Mouse (Mus musculus) MEL (cell line): ENCODE measurements at regions not wholly inside any gene's neighbourhood (a gene's known extent, or its start where the extent isn't known, plus 50 kb on each side); places are given as distances from the start of the nearest gene placed in this dataset.
A peak's percentile ranks its signal among the peaks of the same experiment; 100 is the strongest.

Experiments used
- DNase-seq: peaks from one replicate; pipeline ENCODE4 v3.0.0; 2011; ENCODE audit warnings: low read depth, low spot score
- H3K27ac ChIP-seq: 2 replicates; pipeline ENCODE4 v1.5.1; 2012; ENCODE audit warnings: low read depth, mild to moderate bottlenecking, control low read depth, low read length, moderate library complexity; ENCODE audit not compliant: control insufficient read depth
- H3K27me3 ChIP-seq, 2 experiments: fragments of 150-350 bp in 1 of 2; sonication (generic) in 1 of 2; 2 replicates each; pipeline ENCODE4 v1.6.1; 2012; ENCODE audit warnings: low read length in 2 of 2, mild to moderate bottlenecking in 2 of 2, improper control_type of control experiment in 1 of 2, moderate library complexity in 1 of 2; ENCODE audit not compliant: insufficient read depth in 2 of 2, control insufficient read depth in 1 of 2
- H3K36me3 ChIP-seq, 2 experiments: 2 replicates each; pipeline ENCODE4 v1.6.1; 2012 to 2014; ENCODE audit warnings: low read length in 2 of 2, improper control_type of control experiment in 1 of 2, inconsistent platforms in 1 of 2, mild to moderate bottlenecking in 1 of 2; ENCODE audit not compliant: insufficient read depth in 2 of 2, control insufficient read depth in 1 of 2
- H3K4me1 ChIP-seq, 2 experiments: fragments of 150-350 bp in 1 of 2; sonication (generic) in 1 of 2; 2 replicates each; pipeline ENCODE4 v1.6.1; 2012; ENCODE audit warnings: low read length in 2 of 2, improper control_type of control experiment in 1 of 2, mild to moderate bottlenecking in 1 of 2; ENCODE audit not compliant: insufficient read depth in 2 of 2, control insufficient read depth in 1 of 2
- H3K4me3 ChIP-seq, 2 experiments: fragments of 150-350 bp in 1 of 2; sonication (generic) in 1 of 2; 2 replicates each; pipeline ENCODE4 v1.5.1; 2012; ENCODE audit warnings: low read depth in 2 of 2, low read length in 2 of 2, mild to moderate bottlenecking in 2 of 2, moderate library complexity in 2 of 2, control low read depth in 1 of 2, improper control_type of control experiment in 1 of 2; ENCODE audit not compliant: control insufficient read depth in 1 of 2, insufficient read depth in 1 of 2
- H3K79me2 ChIP-seq: 2 replicates; pipeline ENCODE4 v1.6.1; 2012; ENCODE audit warnings: mild to moderate bottlenecking, low read length, moderate library complexity; ENCODE audit not compliant: control insufficient read depth, poor library complexity, insufficient read depth
- H3K9ac ChIP-seq: 2 replicates; pipeline ENCODE4 v1.6.1; 2012; ENCODE audit warnings: low read depth, mild to moderate bottlenecking, control low read depth, low read length, moderate library complexity; ENCODE audit not compliant: control insufficient read depth, poor library complexity, severe bottlenecking
- H3K9me3 ChIP-seq: fragments of 150-350 bp; sonication (generic); replicated peaks from 2 replicates; pipeline ENCODE4 v1.6.1; 2012; ENCODE audit warnings: mild to moderate bottlenecking, low read length, improper control_type of control experiment, moderate library complexity; ENCODE audit not compliant: insufficient read depth
- BHLHE40 ChIP-seq: IDR thresholded peaks from 2 replicates; pipeline ENCODE4 v1.6.1; 2012; ENCODE audit warnings: low read depth, mild to moderate bottlenecking, inconsistent platforms, low read length, improper control_type of control experiment, borderline replicate concordance
- CTCF ChIP-seq, 3 experiments: IDR thresholded peaks in 2 of 3; conservative IDR thresholded peaks in 1 of 3; 2 replicates each; pipeline ENCODE4 v1.5.1; 2011 to 2012; ENCODE audit warnings: low read length in 3 of 3, low read depth in 2 of 3, mild to moderate bottlenecking in 2 of 3, improper control_type of control experiment in 1 of 3, inconsistent platforms in 1 of 3, mixed read lengths in 1 of 3, moderate library complexity in 1 of 3; ENCODE audit not compliant: control insufficient read depth in 1 of 3, insufficient read depth in 1 of 3, poor library complexity in 1 of 3, severe bottlenecking in 1 of 3
- E2F4 ChIP-seq: IDR thresholded peaks from 2 replicates; pipeline ENCODE4 v1.6.1; 2011; ENCODE audit warnings: low read depth, low read length, improper control_type of control experiment, borderline replicate concordance
- MYC ChIP-seq: IDR thresholded peaks from 2 replicates; pipeline ENCODE4 v1.6.1; 2011; ENCODE audit warnings: low read depth, mild to moderate bottlenecking, low read length, improper control_type of control experiment, moderate library complexity
- RAD21 ChIP-seq: IDR thresholded peaks from 2 replicates; pipeline ENCODE4 v1.6.1; 2011; ENCODE audit warnings: mild to moderate bottlenecking, low read depth, low read length, improper control_type of control experiment
- SMC3 ChIP-seq: IDR thresholded peaks from 2 replicates; pipeline ENCODE4 v1.6.1; 2011; ENCODE audit warnings: low read depth, low read length, improper control_type of control experiment
- TBP ChIP-seq: IDR thresholded peaks from 2 replicates; pipeline ENCODE4 v1.8.0; 2011; ENCODE audit warnings: low read depth, low read length, improper control_type of control experiment
- TCF12 ChIP-seq: IDR thresholded peaks from 2 replicates; pipeline ENCODE4 v1.6.1; 2014; ENCODE audit warnings: low read depth, mild to moderate bottlenecking, inconsistent platforms, low read length, improper control_type of control experiment, moderate library complexity
- USF1 ChIP-seq: IDR thresholded peaks from 2 replicates; pipeline ENCODE4 v1.6.1; 2014; ENCODE audit warnings: low read depth, mild to moderate bottlenecking, inconsistent platforms, low read length, improper control_type of control experiment, moderate library complexity
- USF2 ChIP-seq, 2 experiments: IDR thresholded peaks; 2 replicates each; pipeline ENCODE4 v1.6.1; 2011 to 2012; ENCODE audit warnings: improper control_type of control experiment in 2 of 2, low read length in 2 of 2, borderline replicate concordance in 1 of 2, inconsistent platforms in 1 of 2, low read depth in 1 of 2, mild to moderate bottlenecking in 1 of 2; ENCODE audit not compliant: insufficient read depth in 1 of 2
- ZC3H11A ChIP-seq: IDR thresholded peaks from 2 replicates; pipeline ENCODE4 v1.6.1; 2012; ENCODE audit warnings: low read depth, mild to moderate bottlenecking, inconsistent platforms, low read length, improper control_type of control experiment

DNA sequence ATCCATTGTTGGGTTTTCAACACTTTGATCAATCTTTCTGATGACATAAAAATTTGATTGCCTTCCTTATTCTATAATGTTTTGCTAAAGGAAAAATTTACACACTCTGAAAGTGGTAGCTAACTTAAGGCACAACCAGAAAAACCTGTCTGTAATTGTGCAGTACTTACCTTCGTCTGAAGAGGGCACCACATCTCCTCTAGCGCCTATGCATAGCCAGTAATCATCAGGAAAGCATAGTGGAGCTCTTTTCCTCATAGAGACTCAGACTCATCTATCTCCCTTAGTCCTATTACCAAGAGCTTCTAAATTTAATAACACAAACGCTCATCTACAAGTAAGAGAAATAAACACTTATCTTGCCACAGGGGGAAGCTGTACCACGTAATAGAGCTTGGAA is 342.1 kb upstream of the Got2 start:
- no peaks in the 10 kb centered on the region for H3K9me3 ChIP-seq
- no peaks in the 10 kb centered on the region for H3K79me2 ChIP-seq
- no peak overlapping the region for H3K9ac ChIP-seq
- H3K4me3 ChIP-seq, result no peak overlapping the region
- H3K27ac ChIP-seq, result no peak overlapping the region
- H3K4me1 ChIP-seq, result no peaks in the 10 kb centered on the region
- DNase-seq, result peak; percentile 41
- no peaks in the 10 kb centered on the region for H3K36me3 ChIP-seq
- no peak for TF ChIP-seq USF2 (IDR thresholded peaks at IDR 0.05; ENCODE audit: borderline replicate concordance in 1 of 2, insufficient read depth in 1 of 2, low read depth in 1 of 2, low read length in 2 of 2)
- TF ChIP-seq TCF12, result no peak
- TF ChIP-seq E2F4, result no peak
- peak; percentile 61 for TF ChIP-seq RAD21
- peak; percentile 34 to 57 (median 48) for TF ChIP-seq CTCF (IDR thresholded peaks at IDR 0.05 in 2 of 3, conservative IDR thresholded peaks at IDR 0.05 in 1 of 3; ENCODE audit: control insufficient read depth in 1 of 3, insufficient read depth in 1 of 3, low read depth in 2 of 3, low read length in 3 of 3, poor library complexity in 1 of 3, severe bottlenecking in 1 of 3)
- TF ChIP-seq TBP, result no peak
- no peak for TF ChIP-seq USF1
- TF ChIP-seq ZC3H11A, result peak; percentile 50
- TF ChIP-seq BHLHE40, result no peak
- TF ChIP-seq MYC, result no peak
- peak; percentile 65 for TF ChIP-seq SMC3
- no peaks in the 10 kb centered on the region for H3K27me3 ChIP-seq
